Mouse (Mus musculus) urinary bladder, postnatal 4 days (tissue): ENCODE results near the gene Gm13287.
"Not testable (repeated sequence)": the region's sequence is repeated elsewhere in the genome, so short reads cannot be mapped to it uniquely, and the experiment has no call there.

Experiments used
- DNase-seq, 2 experiments: peaks; one replicate each; pipeline ENCODE4 v3.0.0; 2021 to 2022; ENCODE audit warnings: low spot score in 2 of 2

Gene Gm13287

DNA sequence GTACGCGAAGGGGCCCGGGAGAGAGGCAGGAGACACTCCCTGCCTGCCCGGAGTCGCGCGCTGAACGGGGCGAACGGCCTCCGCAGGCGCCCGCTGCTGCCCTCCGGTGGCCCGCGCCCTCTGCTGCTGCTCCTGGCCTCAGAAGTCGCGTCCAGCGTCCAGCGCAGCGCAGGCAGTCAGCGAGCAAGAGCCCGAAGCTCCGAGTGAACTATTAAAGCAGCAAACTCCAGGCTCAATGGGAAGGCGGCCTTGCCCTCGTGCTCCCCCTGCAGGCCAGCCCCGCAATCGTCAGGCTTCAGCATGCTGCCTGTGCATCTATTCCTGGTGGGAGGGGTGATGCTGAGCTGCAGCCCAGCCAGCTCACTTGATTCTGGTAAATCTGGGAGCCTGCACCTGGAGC lies 6.0 kb upstream of the Gm13287 start, which contains the start of gene Gm13279:
Gene Gm13279, plus strand, starts transcription at position 301 of the 400 bp plus-strand sequence.
- not testable (repeated sequence) for DNase-seq

DNA sequence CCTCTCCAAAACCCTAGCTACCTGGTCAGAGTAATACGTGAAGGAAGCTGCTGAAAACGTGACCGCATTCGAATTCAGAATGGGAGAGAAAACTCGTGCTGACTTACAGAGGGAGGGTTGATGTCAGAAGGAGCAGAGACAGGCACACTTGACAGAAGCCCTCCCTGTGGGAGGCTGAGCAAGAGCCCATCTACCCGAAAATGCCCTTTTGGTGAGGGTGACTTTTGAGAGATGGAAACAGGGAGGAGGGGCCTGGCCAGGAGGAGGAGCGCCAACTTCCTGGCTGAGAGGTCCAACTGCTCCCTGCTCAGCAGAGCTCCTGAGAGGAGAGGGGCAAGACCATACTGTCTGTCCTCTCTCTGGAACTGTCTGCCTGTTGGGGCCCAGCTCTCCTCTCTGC lies 3.7 kb upstream of the Gm13287 start, which contains the start of gene Gm13285:
Gene Gm13285, plus strand, starts transcription at position 301 of the 400 bp plus-strand sequence.
- not testable (repeated sequence) for DNase-seq

DNA sequence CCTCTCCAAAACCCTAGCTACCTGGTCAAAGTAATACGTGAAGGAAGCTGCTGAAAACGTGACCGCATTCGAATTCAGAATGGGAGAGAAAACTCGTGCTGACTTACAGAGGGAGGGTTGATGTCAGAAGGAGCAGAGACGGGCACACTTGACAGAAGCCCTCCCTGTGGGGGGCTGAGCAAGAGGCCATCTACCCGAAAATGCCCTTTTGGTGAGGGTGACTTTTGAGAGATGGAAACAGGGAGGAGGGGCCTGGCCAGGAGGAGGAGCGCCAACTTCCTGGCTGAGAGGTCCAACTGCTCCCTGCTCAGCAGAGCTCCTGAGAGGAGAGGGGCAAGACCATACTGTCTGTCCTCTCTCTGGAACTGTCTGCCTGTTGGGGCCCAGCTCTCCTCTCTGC lies 2.2 kb downstream of the Gm13287 start, which contains the start of gene Gm13288:
Gene Gm13288, plus strand, starts transcription at position 301 of the 400 bp plus-strand sequence.
- DNase-seq, result not testable (repeated sequence)

DNA sequence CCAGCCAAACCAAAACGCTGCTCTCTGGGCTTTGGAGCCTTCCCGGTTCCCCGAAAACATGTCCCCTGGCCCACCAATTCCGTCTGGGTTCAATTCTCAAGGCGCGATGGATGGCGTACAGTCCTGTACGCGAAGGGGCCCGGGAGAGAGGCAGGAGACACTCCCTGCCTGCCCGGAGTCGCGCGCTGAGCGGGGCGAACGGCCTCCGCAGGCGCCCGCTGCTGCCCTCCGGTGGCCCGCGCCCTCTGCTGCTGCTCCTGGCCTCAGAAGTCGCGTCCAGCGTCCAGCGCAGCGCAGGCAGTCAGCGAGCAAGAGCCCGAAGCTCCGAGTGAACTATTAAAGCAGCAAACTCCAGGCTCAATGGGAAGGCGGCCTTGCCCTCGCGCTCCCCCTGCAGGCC lies 2.7 kb downstream of the Gm13287 start:
- peak in 1 of 2 experiments; percentile 28 for DNase-seq

DNA sequence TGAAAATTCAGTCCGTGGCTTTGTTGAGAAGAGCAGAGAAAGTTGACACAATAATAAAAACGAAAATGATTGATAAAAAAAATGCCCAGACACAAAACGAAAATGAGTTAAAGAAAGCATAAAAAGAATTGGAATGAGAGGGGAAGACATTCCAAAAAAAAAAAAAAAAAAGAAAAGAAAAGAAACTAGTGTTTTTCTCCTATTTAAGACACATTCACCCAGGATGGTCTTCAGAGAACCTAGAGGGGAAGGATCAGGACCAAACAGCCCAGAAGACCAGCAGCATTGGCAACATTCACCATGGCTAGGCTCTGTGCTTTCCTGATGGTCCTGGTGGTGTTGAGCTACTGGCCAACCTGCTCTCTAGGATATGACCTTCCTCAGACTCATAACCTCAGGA lies 12.9 kb downstream of the Gm13287 start, which contains the start of gene Ifna7:
Gene Ifna7, plus strand, starts transcription at position 301 of the 400 bp plus-strand sequence.
- DNase-seq, result no peak

DNA sequence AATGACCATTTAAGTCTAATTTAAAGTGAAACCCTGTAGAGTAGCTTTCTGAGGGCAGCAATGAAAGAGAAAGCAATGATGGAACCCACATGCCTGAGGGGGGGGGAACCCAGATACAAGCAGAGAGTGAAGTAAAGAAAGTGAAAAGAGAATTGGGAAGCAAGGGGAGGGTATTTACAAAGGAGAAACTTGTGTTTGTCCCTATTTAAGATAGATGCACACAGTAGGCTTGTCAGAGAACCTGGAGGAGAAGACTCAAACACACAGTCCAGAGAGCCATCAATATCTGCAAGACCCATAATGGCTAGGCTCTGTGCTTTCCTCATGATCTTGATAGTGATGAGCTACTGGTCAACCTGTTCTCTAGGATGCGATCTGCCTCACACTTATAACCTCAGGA lies 16.6 kb downstream of the Gm13287 start, which contains the start of gene Ifna11:
Gene Ifna11, plus strand, starts transcription at position 301 of the 400 bp plus-strand sequence.
- no peak for DNase-seq

DNA sequence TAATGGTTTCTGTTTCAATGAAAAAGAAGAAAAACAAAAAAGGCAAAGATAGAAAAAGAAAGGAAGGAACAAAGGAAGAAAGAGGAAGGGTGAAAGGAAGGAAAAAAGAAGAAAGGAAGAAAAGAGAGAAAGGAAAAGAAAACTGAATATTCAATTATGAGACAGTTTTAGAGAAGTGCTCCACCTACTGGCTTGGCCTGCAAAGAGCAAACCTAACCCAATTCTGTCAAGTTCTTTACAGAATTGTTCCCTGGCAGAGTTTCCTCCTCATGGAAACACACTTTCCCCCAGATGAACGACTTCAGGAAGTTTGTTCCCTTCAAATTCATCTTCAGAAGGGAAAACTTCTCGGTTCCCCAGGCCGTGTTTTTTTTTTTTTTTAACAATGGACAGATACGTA lies 19.9 kb downstream of the Gm13287 start:
- DNase-seq, result no peak

DNA sequence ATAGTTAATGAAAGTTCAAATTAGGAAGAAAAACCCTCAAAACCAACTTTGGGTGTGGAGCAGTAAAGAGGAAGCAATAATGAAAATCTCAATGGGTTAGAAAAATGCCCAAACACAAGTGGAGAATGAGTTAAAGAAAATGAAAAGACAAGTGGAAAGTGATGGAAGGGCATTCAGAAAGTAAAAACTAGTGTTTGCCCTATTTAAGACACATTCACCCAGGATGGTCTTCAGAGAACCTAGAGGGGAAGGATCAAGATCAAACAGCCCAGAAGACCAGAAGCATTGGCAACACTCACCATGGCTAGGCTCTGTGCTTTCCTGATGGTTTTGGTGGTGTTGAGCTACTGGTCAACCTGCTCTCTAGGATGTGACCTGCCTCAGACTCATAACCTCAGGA lies 24.1 kb downstream of the Gm13287 start, which contains the start of gene Ifna6:
Gene Ifna6, plus strand, starts transcription at position 301 of the 400 bp plus-strand sequence.
- not testable (repeated sequence) for DNase-seq

DNA sequence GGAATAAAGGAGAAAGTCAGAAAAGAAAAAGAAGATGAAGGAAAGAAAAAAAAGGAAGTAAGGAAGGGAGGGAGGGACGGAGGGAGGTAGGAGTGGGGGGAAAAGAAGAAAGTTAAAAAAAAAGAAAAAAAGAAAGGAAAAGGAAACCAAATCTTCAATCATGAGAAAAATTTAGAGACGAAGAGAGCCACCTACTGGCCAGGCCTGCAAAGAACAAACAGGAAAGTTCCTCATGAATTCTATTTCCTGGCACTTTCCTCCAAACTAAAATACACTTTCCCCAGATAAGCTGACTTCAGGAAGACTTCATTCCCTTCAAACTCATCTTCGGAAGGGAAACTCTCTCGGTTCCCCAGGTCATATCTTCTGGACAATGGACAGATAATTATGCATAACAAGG lies 27.5 kb downstream of the Gm13287 start:
- DNase-seq, result no peak

DNA sequence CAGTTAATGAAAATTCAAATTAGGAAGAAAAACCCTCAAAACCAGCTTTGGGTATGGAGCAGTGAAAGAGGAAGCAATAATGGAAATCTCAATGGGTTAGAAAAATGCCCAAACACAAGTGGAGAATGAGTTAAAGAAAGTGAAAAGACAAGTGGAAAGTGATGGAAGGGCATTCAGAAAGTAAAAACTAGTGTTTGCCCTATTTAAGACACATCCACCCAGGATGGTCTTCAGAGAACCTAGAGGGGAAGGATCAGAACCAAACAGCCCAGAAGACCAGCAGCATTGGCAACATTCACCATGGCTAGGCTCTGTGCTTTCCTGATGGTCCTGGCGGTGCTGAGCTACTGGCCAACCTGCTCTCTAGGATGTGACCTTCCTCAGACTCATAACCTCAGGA lies 32.2 kb downstream of the Gm13287 start, which contains the start of gene Ifna5:
Gene Ifna5, plus strand, starts transcription at position 301 of the 400 bp plus-strand sequence.
- DNase-seq, result not testable (repeated sequence)

DNA sequence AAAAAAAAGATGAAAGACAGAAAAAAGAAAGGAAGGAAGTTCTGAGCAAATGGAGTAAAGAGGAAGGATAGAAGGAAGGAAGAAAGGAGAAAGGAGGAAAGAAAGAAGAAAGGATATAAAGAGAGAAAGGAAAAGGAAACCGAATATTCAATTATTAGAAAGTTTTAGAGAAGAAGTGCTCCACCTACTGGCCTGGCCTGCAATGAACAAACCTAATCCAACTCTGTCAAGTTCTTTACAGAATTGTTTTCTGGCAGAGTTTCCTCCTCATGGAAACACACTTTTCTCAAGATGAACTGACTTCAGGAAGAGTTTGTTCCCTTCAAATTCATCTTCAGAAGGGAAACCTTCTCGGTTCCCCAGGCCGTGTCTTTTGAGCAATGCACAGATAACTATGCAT lies 35.8 kb downstream of the Gm13287 start:
- no peak for DNase-seq

DNA sequence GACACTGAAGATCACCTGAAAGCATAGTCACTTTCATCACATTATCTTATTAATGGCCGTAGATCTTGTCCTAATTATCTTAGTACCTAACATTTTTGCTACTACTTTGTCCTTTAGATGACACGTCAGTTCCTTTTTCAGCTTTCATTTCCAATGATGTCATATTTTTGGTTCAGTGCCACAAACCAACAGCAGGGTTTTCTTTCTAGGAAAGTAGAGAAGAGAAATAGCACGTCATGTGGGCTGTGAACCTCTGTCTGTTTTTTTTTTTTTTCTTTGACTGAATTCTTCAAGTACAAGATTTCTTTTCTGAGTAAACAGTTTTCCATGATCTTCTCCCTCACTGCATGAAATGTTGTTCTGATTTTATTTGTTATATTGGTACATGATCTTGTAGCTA lies 37.0 kb downstream of the Gm13287 start:
- no peak for DNase-seq

DNA sequence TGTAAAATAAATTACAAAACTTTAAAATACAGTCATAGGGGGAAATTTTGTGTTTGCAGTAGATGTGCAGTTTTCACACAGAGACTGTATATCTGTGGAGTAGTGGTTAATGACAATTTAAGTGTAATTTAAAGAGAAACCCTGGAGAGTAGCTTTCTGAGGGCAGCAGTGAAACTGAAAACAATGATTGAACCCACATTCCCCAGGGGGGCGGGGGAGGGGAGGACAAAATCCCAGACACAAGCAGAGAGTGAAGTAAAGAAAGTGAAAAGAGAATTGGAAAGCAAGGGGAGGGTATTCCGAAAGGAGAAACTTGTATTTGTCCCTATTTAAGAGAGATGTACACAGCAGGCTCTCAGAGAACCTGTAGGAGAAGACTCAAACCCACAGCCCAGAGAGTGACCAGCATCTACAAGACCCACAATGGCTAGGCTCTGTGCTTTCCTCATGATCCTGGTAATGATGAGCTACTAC lies 38.4 kb downstream of the Gm13287 start, which contains the start of gene Ifna4:
Gene Ifna4, plus strand, starts transcription at position 424 of the 474 bp plus-strand sequence.
- no peak for DNase-seq

DNA sequence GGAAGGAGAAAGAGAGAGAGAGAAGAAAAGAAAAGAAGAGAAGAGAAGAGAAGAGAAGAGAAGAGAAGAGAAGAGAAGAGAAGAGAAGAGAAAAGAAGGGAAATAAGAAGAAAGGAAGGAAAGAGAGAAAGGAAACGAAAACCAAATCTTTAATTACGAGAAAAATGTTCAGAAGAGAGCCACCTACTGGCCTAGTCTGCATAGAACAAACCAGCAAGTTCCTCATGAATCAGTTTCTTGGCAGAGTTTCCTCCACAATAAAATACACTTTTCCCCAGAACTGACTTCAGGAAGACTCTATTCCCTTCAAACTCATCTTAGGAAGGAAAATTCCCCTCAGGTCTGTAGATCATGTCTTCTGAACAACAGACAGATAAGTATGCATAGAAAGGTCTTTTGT lies 42.3 kb downstream of the Gm13287 start:
- no peak for DNase-seq

DNA sequence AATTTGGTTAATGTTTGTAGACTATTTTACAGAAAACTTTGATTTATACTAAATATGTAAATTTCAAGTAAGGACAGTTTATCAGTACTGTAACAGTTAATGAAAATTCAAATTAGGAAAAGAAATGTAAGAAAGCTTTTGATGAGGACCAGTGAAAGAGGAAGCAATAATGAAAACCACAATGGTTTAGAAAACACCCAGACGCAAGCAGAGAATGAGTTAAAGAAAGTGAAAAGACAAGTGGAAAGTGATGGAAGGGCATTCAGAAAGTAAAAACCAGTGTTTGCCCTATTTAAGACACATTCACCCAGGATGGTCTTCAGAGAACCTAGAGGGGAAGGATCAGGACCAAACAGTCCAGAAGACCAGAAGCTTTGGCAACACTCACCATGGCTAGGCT lies 46.6 kb downstream of the Gm13287 start, which contains the start of gene Ifna1:
Gene Ifna1, plus strand, starts transcription at position 390 of the 400 bp plus-strand sequence.
- DNase-seq, result no peak

DNA sequence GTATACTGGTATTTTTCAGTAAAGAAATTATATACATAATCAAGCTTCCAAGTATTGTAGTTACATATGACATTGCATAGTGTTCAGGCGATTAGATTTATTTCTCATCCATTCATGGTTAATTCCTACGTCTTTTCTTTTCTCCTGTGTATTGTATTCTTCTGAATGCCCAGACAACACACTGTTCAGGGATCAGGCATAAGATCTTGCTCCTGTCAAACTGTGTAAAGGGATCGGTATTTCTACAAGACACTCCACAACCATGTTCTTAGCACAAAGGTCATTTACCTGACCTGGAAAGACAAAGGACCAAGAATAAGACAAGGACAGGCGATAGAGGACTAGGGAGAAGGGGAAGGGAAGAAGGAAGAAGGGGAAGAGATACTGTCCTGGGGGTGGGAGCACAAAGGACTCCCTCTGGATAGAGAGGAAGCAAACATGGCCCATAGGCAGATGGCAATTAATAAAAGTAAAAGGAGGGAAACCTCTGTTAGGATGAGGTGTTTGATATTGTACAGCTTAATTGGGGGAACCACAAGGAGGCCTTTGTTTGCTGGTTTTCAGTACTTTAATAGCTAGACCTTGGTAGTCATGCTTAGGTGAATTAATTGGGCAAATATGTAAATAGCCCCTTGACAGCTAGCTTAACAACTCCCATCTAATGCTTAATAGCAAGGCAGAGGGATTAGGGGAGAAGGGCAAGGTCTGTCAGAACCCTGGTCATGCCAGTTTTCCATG lies 48.1 kb downstream of the Gm13287 start:
- DNase-seq, result no peak
